ENCODE assay signal across 10 mouse cellular contexts in genomic region chr5:148980607-148981006, GRCm38 (mm10). TPM values are rescaled to one million over a fixed set of nuclear protein-coding genes. Genes with fewer than 3 reads are reported as not detected.
DNase-seq lines count a peak whose midpoint lies in the region; ATAC-seq lines count a peak whose summit lies in the region.
"Had no signal": no experiment of that assay in that cellular context is flagged by ENCODE, and none has a peak within 500 bp of the region (broad histone marks: within the 10 kb centered on the region; RNA-seq: fewer than 3 reads in every experiment).

No protein-coding gene starts in this region.

- H3K9ac ChIP-seq in forebrain, embryonic 11.5 days (ENCODE audit: low read length): no peak overlapping the region
- H3K9ac ChIP-seq in forebrain, embryonic 14.5 days (ENCODE audit: low read length): no peak overlapping the region

- H3K36me3 ChIP-seq in forebrain, embryonic 11.5 days (ENCODE audit: control insufficient read depth, insufficient read depth, low read length): no peaks in the 10 kb centered on the region
- H3K36me3 ChIP-seq in forebrain, embryonic 14.5 days (ENCODE audit: control insufficient read depth, insufficient read depth, low read length): no peaks in the 10 kb centered on the region

- no peaks in the 10 kb centered on the region for H3K4me1 ChIP-seq in forebrain, embryonic 11.5 days (replicated peaks; ENCODE audit: control insufficient read depth, insufficient read depth, low read length)
- no peaks in the 10 kb centered on the region; the same call in 1 of the 2 replicates for H3K4me1 ChIP-seq in forebrain, embryonic 14.5 days (ENCODE audit: control insufficient read depth, insufficient read depth, low read length)

- H3K27ac ChIP-seq in forebrain, embryonic 11.5 days (ENCODE audit: low read depth, low read length): no peak overlapping the region
- H3K27ac ChIP-seq in forebrain, embryonic 14.5 days (ENCODE audit: low read depth, low read length): no peak overlapping the region

- H3K9me3 ChIP-seq in forebrain, embryonic 11.5 days (ENCODE audit: control insufficient read depth, low read length): peaks cover 6% of the 10 kb centered on the region
- H3K9me3 ChIP-seq in forebrain, embryonic 14.5 days (replicated peaks; ENCODE audit: control insufficient read depth, low read length): 0 out of 2 replicates have a peak, but pooled peaks cover 5% of the 10 kb centered on the region

- no peaks in the 10 kb centered on the region for H3K27me3 ChIP-seq in forebrain, embryonic 11.5 days (ENCODE audit: control insufficient read depth, insufficient read depth, low read length)
- H3K27me3 ChIP-seq in forebrain, embryonic 14.5 days (replicated peaks; ENCODE audit: control insufficient read depth, insufficient read depth, low read length): no peaks in the 10 kb centered on the region

- no peak overlapping the region for H3K4me2 ChIP-seq in forebrain, embryonic 11.5 days (ENCODE audit: low read depth, low read length, severe bottlenecking)
- no peak overlapping the region for H3K4me2 ChIP-seq in forebrain, embryonic 14.5 days (ENCODE audit: low read length)

- 0 out of 2 replicates have a peak, but pooled peaks have one; percentile 24 for ATAC-seq in forebrain, embryonic 11.5 days (replicated peaks; ENCODE audit: low FRiP score)
- no peak for ATAC-seq in forebrain, embryonic 14.5 days

- no peak overlapping the region for H3K4me3 ChIP-seq in forebrain, embryonic 11.5 days (ENCODE audit: low read depth, low read length)
- no peak overlapping the region for H3K4me3 ChIP-seq in forebrain, embryonic 14.5 days (ENCODE audit: low read depth, low read length)

- WGBS in forebrain, embryonic 11.5 days: 68% methylated on average over 6 of the region's 6 CpGs
- WGBS in forebrain, embryonic 14.5 days: 65% methylated on average over 6 of the region's 6 CpGs

- DNase-seq in forebrain, embryonic 11.5 days (ENCODE audit: low spot score): no peak
- no peak for DNase-seq in forebrain, embryonic 14.5 days (ENCODE audit: low spot score)
- DNase-seq in retina, postnatal 1 day: peak; percentile 27
- no peak for DNase-seq in retina, embryonic 14.5 days (ENCODE audit: low spot score)
- DNase-seq in kidney, postnatal 36 days: peak; percentile 68 to 79
- no peak for DNase-seq in urinary bladder, postnatal 10 days (ENCODE audit: low spot score)
- no peak for DNase-seq in thymus, postnatal 10 days (ENCODE audit: low spot score in 2 of 2)
- DNase-seq in cerebellum, postnatal 4 days (ENCODE audit: low spot score in 2 of 2): no peak
- DNase-seq: lung, adult 18-20 months had no signal

RNA-seq across cellular contexts. Expression of gene Gm42791, which starts 14.3 kb away (rescaled TPM):
- 4.6 TPM in 1 of 2 replicates, not detected in the other for polyA plus RNA-seq in forebrain, embryonic 11.5 days (2014; fragmentation: Nextera tagmentation; extraction: Ambion mirVana)
- polyA plus RNA-seq in forebrain, embryonic 14.5 days (2014; fragmentation: Nextera tagmentation; extraction: Ambion mirVana): 8.4 TPM in 1 of 2 replicates, not detected in the other
- polyA plus RNA-seq: testis, adult 2 months had no signal

RNA-seq across cellular contexts. Expression of gene Katnal1, which starts 51.5 kb away (rescaled TPM):
- polyA plus RNA-seq in forebrain, embryonic 11.5 days (2014; fragmentation: Nextera tagmentation; extraction: Ambion mirVana): 34.0 and 37.0 TPM in 2 replicates
- 30.6 and 34.0 TPM in 2 replicates for polyA plus RNA-seq in forebrain, embryonic 14.5 days (2014; fragmentation: Nextera tagmentation; extraction: Ambion mirVana)

Comparison
In these comparisons a context has a peak if more than half of its experiments do, and no peak if none do; other contexts are left out.
1. DNase-seq: peak in retina, postnatal 1 day (single experiment) and kidney, postnatal 36 days (2 of 2); none in forebrain, embryonic 11.5 days (single experiment), forebrain, embryonic 14.5 days (single experiment), retina, embryonic 14.5 days (single experiment), urinary bladder, postnatal 10 days (single experiment), thymus, postnatal 10 days (0 of 2) and cerebellum, postnatal 4 days (0 of 2).